ENCODE assay signal across 8 mouse cellular contexts in the genomic region with DNA sequence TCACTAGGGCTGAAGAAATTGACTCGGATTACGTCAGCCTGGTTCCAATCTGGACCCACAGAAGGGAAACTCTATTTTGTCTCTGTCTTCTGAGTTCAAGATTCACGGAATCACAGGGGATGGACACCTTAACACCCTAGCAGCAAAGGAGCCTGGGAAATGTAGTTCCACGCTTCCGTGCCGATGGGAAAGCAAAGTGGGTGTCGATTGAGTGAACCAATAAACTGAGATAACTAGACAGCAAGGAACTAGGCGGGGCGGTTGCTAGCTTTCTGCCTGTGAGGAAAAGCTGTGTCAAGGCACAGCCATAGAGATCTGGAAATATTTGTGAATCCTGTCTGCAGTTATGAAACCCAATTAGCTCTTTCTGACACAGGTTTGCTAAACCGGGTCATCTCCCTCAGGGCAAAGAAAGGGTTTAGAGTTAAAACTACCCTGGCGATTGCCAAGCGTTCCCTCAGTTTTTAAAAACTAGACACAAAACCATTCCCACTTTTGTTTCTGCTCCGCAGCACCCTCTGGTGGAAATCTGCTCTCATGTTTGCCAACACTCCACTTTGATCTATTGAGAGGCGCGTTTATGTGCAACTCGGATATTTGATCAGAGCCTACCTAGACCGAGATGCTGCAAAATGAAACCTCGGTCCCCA. TPM values are rescaled to one million over a fixed set of nuclear protein-coding genes. Genes with fewer than 3 reads are reported as not detected.
A peak's percentile ranks its signal among the peaks of the same experiment; 100 is the strongest.
DNase-seq lines count a peak whose midpoint lies in the region; ATAC-seq lines count a peak whose summit lies in the region.

No protein-coding gene starts in this region.

- H3K9ac ChIP-seq in hindbrain, embryonic 15.5 days: peak overlapping the region; percentile 30

- H3K4me1 ChIP-seq in hindbrain, embryonic 15.5 days (replicated peaks): peaks cover 9% of the 10 kb centered on the region; the same call in 1 of the 2 replicates

- H3K27me3 ChIP-seq in hindbrain, embryonic 15.5 days: no peaks in the 10 kb centered on the region

- H3K9me3 ChIP-seq in hindbrain, embryonic 15.5 days: no peaks in the 10 kb centered on the region

- WGBS in hindbrain, embryonic 15.5 days: 13% methylated on average over 18 of the region's 18 CpGs

- peak; percentile 79 for DNase-seq in T-cell, adult 2 months (ENCODE audit: low spot score)
- DNase-seq in cerebellum, postnatal 36 days: peak; percentile 72 to 80
- DNase-seq in frontal cortex, postnatal 36 days (ENCODE audit: low spot score in 2 of 2): peak; percentile 85 to 91
- peak; percentile 84 for DNase-seq in left cerebral cortex, adult 11 months (ENCODE audit: low spot score)
- DNase-seq in lung, postnatal 4 days: peak; percentile 81 to 88
- DNase-seq in retina, postnatal 7 days (ENCODE audit: low read depth, low spot score): peak; percentile 56
- DNase-seq in urinary bladder, adult 2 months (ENCODE audit: low spot score): peak; percentile 52

- peak overlapping the region; percentile 38 for H3K4me3 ChIP-seq in hindbrain, embryonic 15.5 days

- H3K36me3 ChIP-seq in hindbrain, embryonic 15.5 days: no peaks in the 10 kb centered on the region

- peak overlapping the region; percentile 58 for H3K4me2 ChIP-seq in hindbrain, embryonic 15.5 days

- ATAC-seq in hindbrain, embryonic 15.5 days (ENCODE audit: low FRiP score, low read depth): peak; percentile 75

- H3K27ac ChIP-seq in hindbrain, embryonic 15.5 days (replicated peaks): peak overlapping the region; percentile 39

RNA-seq across cellular contexts. Expression of gene Hexb, which starts 7.0 kb away (rescaled TPM):
- 45.2 and 52.9 TPM in 2 replicates for polyA plus RNA-seq in hindbrain, embryonic 15.5 days (2015; fragmentation: Nextera tagmentation; extraction: Ambion mirVana)
- 99.2 and 113 TPM in 2 replicates for polyA plus RNA-seq in urinary bladder, adult 2 months (2012; rRNA removed)

RNA-seq across cellular contexts. Expression of gene Enc1, which starts 35.7 kb away (rescaled TPM):
- 57.3 and 59.7 TPM in 2 replicates for polyA plus RNA-seq in hindbrain, embryonic 15.5 days (2015; fragmentation: Nextera tagmentation; extraction: Ambion mirVana)
- polyA plus RNA-seq in urinary bladder, adult 2 months (2012; rRNA removed): 7.4 and 9.3 TPM in 2 replicates

Comparison
In these comparisons a context has a peak if more than half of its experiments do, and no peak if none do; other contexts are left out.
1. Peak in every context shown above with its lines: DNase-seq, ATAC-seq, H3K4me3 ChIP-seq and H3K27ac ChIP-seq.